Mouse (Mus musculus): Measurements from ENCODE around the gene Grm1. TPM values are rescaled to one million over a fixed set of nuclear protein-coding genes. Genes with fewer than 3 reads are reported as not detected.

Gene Grm1
- polyA plus RNA-seq, 1 experiment from 2014 or later, result 0.19 TPM

- no peaks in the 10 kb centered on the region for H3K36me3 ChIP-seq (ENCODE audit: control insufficient read depth, insufficient read depth, low read length)
- H3K27ac ChIP-seq (ENCODE audit: low read depth, low read length), result no peak overlapping the region
- H3K9me3 ChIP-seq (ENCODE audit: control insufficient read depth, low read length), result no peaks in the 10 kb centered on the region
- no peak overlapping the region for H3K4me3 ChIP-seq (ENCODE audit: low read depth, low read length)
- no peak for DNase-seq (ENCODE audit: low spot score)
- H3K27me3 ChIP-seq (replicated peaks; ENCODE audit: control insufficient read depth, insufficient read depth, low read length), result no peaks in the 10 kb centered on the region
- H3K9ac ChIP-seq (ENCODE audit: low read depth, low read length), result no peak overlapping the region
- no peak for ATAC-seq (replicated peaks; ENCODE audit: low FRiP score)
- no peaks in the 10 kb centered on the region for H3K4me1 ChIP-seq (replicated peaks; ENCODE audit: control insufficient read depth, insufficient read depth, low read length)
- 48% methylated on average over 3 of the region's 3 CpGs for WGBS
- no peak overlapping the region for H3K4me2 ChIP-seq
Observed at GRCm38 (mm10) chr10:11013653-11014052, 68.5 kb downstream of the Grm1 start.

- ATAC-seq (replicated peaks; ENCODE audit: low FRiP score) (no peak), DNase-seq (ENCODE audit: low spot score) (no peak)
- H3K9me3 ChIP-seq (ENCODE audit: control insufficient read depth, low read length), result no peaks in the 10 kb centered on the region
- no peak overlapping the region for H3K4me2 ChIP-seq
- no peak overlapping the region for H3K9ac ChIP-seq (ENCODE audit: low read depth, low read length)
- no peaks in the 10 kb centered on the region for H3K4me1 ChIP-seq (replicated peaks; ENCODE audit: control insufficient read depth, insufficient read depth, low read length)
- no peak overlapping the region for H3K27ac ChIP-seq (ENCODE audit: low read depth, low read length)
- no peaks in the 10 kb centered on the region for H3K27me3 ChIP-seq (replicated peaks; ENCODE audit: control insufficient read depth, insufficient read depth, low read length)
- H3K4me3 ChIP-seq (ENCODE audit: low read depth, low read length), result no peak overlapping the region
- WGBS, result 37% methylated on average over 1 of the region's 1 CpGs
- H3K36me3 ChIP-seq (ENCODE audit: control insufficient read depth, insufficient read depth, low read length), result no peaks in the 10 kb centered on the region
Observed at GRCm38 (mm10) chr10:10996766-10997165, 85.4 kb downstream of the Grm1 start.

- 66% methylated on average over 3 of the region's 3 CpGs for WGBS
- no peak overlapping the region for H3K9ac ChIP-seq (ENCODE audit: low read depth, low read length)
- no peaks in the 10 kb centered on the region for H3K9me3 ChIP-seq (ENCODE audit: control insufficient read depth, low read length)
- H3K27me3 ChIP-seq (replicated peaks; ENCODE audit: control insufficient read depth, insufficient read depth, low read length), result no peaks in the 10 kb centered on the region
- no peak overlapping the region for H3K27ac ChIP-seq (ENCODE audit: low read depth, low read length)
- no peaks in the 10 kb centered on the region for H3K36me3 ChIP-seq (ENCODE audit: control insufficient read depth, insufficient read depth, low read length)
- H3K4me2 ChIP-seq, result no peak overlapping the region
- ATAC-seq (replicated peaks; ENCODE audit: low FRiP score), result no peak
- H3K4me1 ChIP-seq (replicated peaks; ENCODE audit: control insufficient read depth, insufficient read depth, low read length), result no peaks in the 10 kb centered on the region
- no peak for DNase-seq (ENCODE audit: low spot score)
- H3K4me3 ChIP-seq (ENCODE audit: low read depth, low read length), result no peak overlapping the region
Observed at GRCm38 (mm10) chr10:10991708-10992107, 90.4 kb downstream of the Grm1 start.

DNA sequence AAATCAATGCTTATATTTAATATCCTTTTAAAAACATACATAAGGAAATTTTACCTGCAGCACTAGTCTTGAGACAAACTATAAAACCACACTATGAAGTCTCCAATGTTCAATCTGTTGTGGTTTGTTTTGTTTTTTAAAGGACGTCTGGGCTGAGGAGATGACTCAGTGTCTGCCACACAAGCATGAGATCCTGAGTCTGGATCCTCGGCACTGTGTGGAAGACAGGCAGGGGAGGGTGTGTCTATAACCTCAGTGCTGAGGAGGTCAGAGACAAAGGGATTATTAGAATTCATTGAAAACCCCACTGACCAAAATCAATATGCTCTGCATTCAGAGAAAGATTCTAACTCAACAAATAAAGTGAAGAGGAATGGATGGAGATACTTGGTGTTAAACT, 110.8 kb downstream of the Grm1 start:
- H3K27ac ChIP-seq (ENCODE audit: low read depth, low read length), result no peak overlapping the region
- H3K4me3 ChIP-seq (ENCODE audit: low read depth, low read length), result no peak overlapping the region
- DNase-seq (ENCODE audit: low spot score), result no peak
- 71% methylated on average over 2 of the region's 2 CpGs for WGBS
- no peaks in the 10 kb centered on the region for H3K4me1 ChIP-seq (replicated peaks; ENCODE audit: control insufficient read depth, insufficient read depth, low read length)
- no peaks in the 10 kb centered on the region for H3K27me3 ChIP-seq (replicated peaks; ENCODE audit: control insufficient read depth, insufficient read depth, low read length)
- no peaks in the 10 kb centered on the region for H3K9me3 ChIP-seq (ENCODE audit: control insufficient read depth, low read length)
- H3K9ac ChIP-seq (ENCODE audit: low read depth, low read length), result no peak overlapping the region
- no peak for ATAC-seq (replicated peaks; ENCODE audit: low FRiP score)
- H3K4me2 ChIP-seq, result no peak overlapping the region
- H3K36me3 ChIP-seq (ENCODE audit: control insufficient read depth, insufficient read depth, low read length), result no peaks in the 10 kb centered on the region

GRCm38 (mm10) chr10:10964490-10965150, 117.5 kb downstream of the Grm1 start:
- 69% methylated on average over 6 of the region's 6 CpGs for WGBS
- no peak overlapping the region for H3K27ac ChIP-seq (ENCODE audit: low read depth, low read length)
- H3K9me3 ChIP-seq (ENCODE audit: control insufficient read depth, low read length), result no peaks in the 10 kb centered on the region; the same call in 1 of the 2 replicates
- ATAC-seq (replicated peaks; ENCODE audit: low FRiP score), result no peak
- no peak overlapping the region for H3K4me3 ChIP-seq (ENCODE audit: low read depth, low read length)
- H3K27me3 ChIP-seq (replicated peaks; ENCODE audit: control insufficient read depth, insufficient read depth, low read length), result no peaks in the 10 kb centered on the region
- no peak for DNase-seq (ENCODE audit: low spot score)
- no peaks in the 10 kb centered on the region for H3K36me3 ChIP-seq (ENCODE audit: control insufficient read depth, insufficient read depth, low read length)
- no peaks in the 10 kb centered on the region for H3K4me1 ChIP-seq (replicated peaks; ENCODE audit: control insufficient read depth, insufficient read depth, low read length)
- H3K4me2 ChIP-seq, result no peak overlapping the region
- no peak overlapping the region for H3K9ac ChIP-seq (ENCODE audit: low read depth, low read length)

DNA sequence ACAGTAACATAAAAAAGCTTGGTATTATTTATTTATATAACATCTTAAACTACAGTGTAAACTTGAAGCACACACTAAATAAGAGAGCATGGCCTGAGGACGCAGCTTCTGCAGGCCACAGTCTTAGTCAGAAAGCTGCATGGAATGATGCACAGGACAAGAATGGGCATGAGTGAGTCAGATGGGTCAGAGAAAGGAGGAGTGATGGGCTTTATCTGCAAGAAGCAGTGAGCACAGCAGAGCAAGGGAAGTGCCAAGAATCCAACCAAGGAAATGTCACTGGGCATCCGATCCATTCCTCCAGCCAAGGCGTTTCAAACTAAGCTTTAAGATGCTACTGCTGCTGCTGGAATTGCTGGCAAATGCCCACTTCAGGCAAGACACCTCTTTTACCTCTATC, 131.6 kb downstream of the Grm1 start:
- H3K36me3 ChIP-seq (ENCODE audit: control insufficient read depth, insufficient read depth, low read length), result no peaks in the 10 kb centered on the region
- no peak overlapping the region for H3K9ac ChIP-seq (ENCODE audit: low read depth, low read length)
- H3K27ac ChIP-seq (ENCODE audit: low read depth, low read length), result no peak overlapping the region
- H3K9me3 ChIP-seq (ENCODE audit: control insufficient read depth, low read length), result no peaks in the 10 kb centered on the region
- no peaks in the 10 kb centered on the region for H3K27me3 ChIP-seq (replicated peaks; ENCODE audit: control insufficient read depth, insufficient read depth, low read length)
- no peak overlapping the region for H3K4me2 ChIP-seq
- ATAC-seq (replicated peaks; ENCODE audit: low FRiP score) (no peak), DNase-seq (ENCODE audit: low spot score) (no peak)
- 68% methylated on average over 3 of the region's 3 CpGs for WGBS
- no peaks in the 10 kb centered on the region for H3K4me1 ChIP-seq (replicated peaks; ENCODE audit: control insufficient read depth, insufficient read depth, low read length)
- H3K4me3 ChIP-seq (ENCODE audit: low read depth, low read length), result no peak overlapping the region

- Histone ChIP-seq H3K4me1 (replicated peaks; ENCODE audit: control insufficient read depth, insufficient read depth, low read length) (no peaks in the 10 kb centered on the region), H3K27ac (ENCODE audit: low read depth, low read length) (no peak overlapping the region), H3K4me3 (ENCODE audit: low read depth, low read length) (no peak overlapping the region), H3K9ac (ENCODE audit: low read depth, low read length) (no peak overlapping the region), H3K4me2 (no peak overlapping the region), H3K36me3 (ENCODE audit: control insufficient read depth, insufficient read depth, low read length) (no peaks in the 10 kb centered on the region), H3K27me3 (replicated peaks; ENCODE audit: control insufficient read depth, insufficient read depth, low read length) (no peaks in the 10 kb centered on the region), H3K9me3 (ENCODE audit: control insufficient read depth, low read length) (no peaks in the 10 kb centered on the region)
- 80% methylated on average over 3 of the region's 3 CpGs for WGBS
- no peak for DNase-seq (ENCODE audit: low spot score)
- ATAC-seq (replicated peaks; ENCODE audit: low FRiP score), result no peak
Observed at GRCm38 (mm10) chr10:10949172-10949571, 133.0 kb downstream of the Grm1 start.

DNA sequence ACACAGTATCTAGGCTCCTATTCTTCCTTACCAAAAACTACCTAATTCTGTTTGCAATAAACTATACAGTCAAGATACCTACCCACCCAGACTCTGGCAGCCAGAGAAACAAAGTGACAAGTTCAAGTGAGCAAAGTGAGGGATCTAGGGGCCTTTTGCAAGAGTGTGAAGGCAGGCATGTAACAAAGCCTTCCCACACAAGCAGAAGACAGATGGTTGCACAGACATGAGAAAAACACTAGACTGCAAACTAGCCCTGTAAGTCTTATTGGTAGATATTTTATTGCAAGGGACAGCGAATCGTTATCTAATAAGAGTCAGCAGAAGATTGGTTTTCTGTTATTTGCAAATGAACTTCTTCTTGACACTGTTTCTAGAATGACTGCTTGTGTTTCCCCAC, 134.6 kb downstream of the Grm1 start:
- Histone ChIP-seq H3K9ac (ENCODE audit: low read depth, low read length) (no peak overlapping the region), H3K27ac (ENCODE audit: low read depth, low read length) (no peak overlapping the region), H3K27me3 (replicated peaks; ENCODE audit: control insufficient read depth, insufficient read depth, low read length) (no peaks in the 10 kb centered on the region), H3K4me1 (replicated peaks; ENCODE audit: control insufficient read depth, insufficient read depth, low read length) (no peaks in the 10 kb centered on the region), H3K9me3 (ENCODE audit: control insufficient read depth, low read length) (no peaks in the 10 kb centered on the region), H3K4me3 (ENCODE audit: low read depth, low read length) (no peak overlapping the region), H3K36me3 (ENCODE audit: control insufficient read depth, insufficient read depth, low read length) (no peaks in the 10 kb centered on the region), H3K4me2 (no peak overlapping the region)
- WGBS, result 86% methylated on average over 2 of the region's 2 CpGs
- DNase-seq (ENCODE audit: low spot score) (no peak), ATAC-seq (replicated peaks; ENCODE audit: low FRiP score) (no peak)

- Histone ChIP-seq H3K4me2 (no peak overlapping the region), H3K9me3 (ENCODE audit: control insufficient read depth, low read length) (no peaks in the 10 kb centered on the region), H3K9ac (ENCODE audit: low read depth, low read length) (no peak overlapping the region), H3K4me3 (ENCODE audit: low read depth, low read length) (no peak overlapping the region), H3K4me1 (replicated peaks; ENCODE audit: control insufficient read depth, insufficient read depth, low read length) (no peaks in the 10 kb centered on the region), H3K27ac (ENCODE audit: low read depth, low read length) (no peak overlapping the region), H3K36me3 (ENCODE audit: control insufficient read depth, insufficient read depth, low read length) (no peaks in the 10 kb centered on the region), H3K27me3 (replicated peaks; ENCODE audit: control insufficient read depth, insufficient read depth, low read length) (no peaks in the 10 kb centered on the region)
- 74% methylated on average over 2 of the region's 2 CpGs for WGBS
- no peak for DNase-seq (ENCODE audit: low spot score)
- ATAC-seq (replicated peaks; ENCODE audit: low FRiP score), result no peak
Observed at GRCm38 (mm10) chr10:10944003-10944402, 138.2 kb downstream of the Grm1 start.
